Mouse (Mus musculus) MEL-GATA-1-ER (cell line): ENCODE results near the gene Aldob.

Experiments used
- DNase-seq: peaks from one replicate; pipeline ENCODE4 v3.0.0-alpha.2; 2012; ENCODE audit warnings: low read depth; ENCODE audit errors: extremely low read depth

The Aldob gene

GRCm38 (mm10) chr4:49549383-49549782 lies at the start of gene Aldob:
Aldob (minus strand) TSS chr4:49549546.
- DNase-seq: no peak

- no peak for DNase-seq
Measured at GRCm38 (mm10) chr4:49597183-49598100, 48.1 kb upstream of the Aldob start, which contains the start of gene Tmem246. Tmem246 (minus strand) TSS chr4:49597876.

GRCm38 (mm10) chr4:49596846-49597182 lies 47.5 kb upstream of the Aldob start:
- no peak for DNase-seq

GRCm38 (mm10) chr4:49590152-49590551 lies 40.8 kb upstream of the Aldob start:
- no peak for DNase-seq

GRCm38 (mm10) chr4:49586811-49587210 lies 37.5 kb upstream of the Aldob start:
- no peak for DNase-seq

GRCm38 (mm10) chr4:49585524-49586101 lies 36.3 kb upstream of the Aldob start:
- DNase-seq: no peak

GRCm38 (mm10) chr4:49583965-49584831 lies 34.9 kb upstream of the Aldob start:
- DNase-seq: no peak

GRCm38 (mm10) chr4:49581256-49581655 lies 31.9 kb upstream of the Aldob start:
- DNase-seq: peak; percentile 89

- DNase-seq: no peak
Measured at GRCm38 (mm10) chr4:49572194-49572593, 22.8 kb upstream of the Aldob start.

GRCm38 (mm10) chr4:49567613-49568012 lies 18.3 kb upstream of the Aldob start:
- DNase-seq: peak; percentile 71

GRCm38 (mm10) chr4:49559915-49560772 lies 10.8 kb upstream of the Aldob start:
- DNase-seq: no peak

GRCm38 (mm10) chr4:49558181-49558580 lies 8.8 kb upstream of the Aldob start:
- DNase-seq: no peak

- DNase-seq: no peak
Measured at GRCm38 (mm10) chr4:49557375-49557774, 8.0 kb upstream of the Aldob start.

GRCm38 (mm10) chr4:49553380-49553779 lies 4.0 kb upstream of the Aldob start:
- DNase-seq: no peak

GRCm38 (mm10) chr4:49547544-49548219 lies 1.7 kb downstream of the Aldob start:
- no peak for DNase-seq

GRCm38 (mm10) chr4:49546873-49547543 lies 2.3 kb downstream of the Aldob start:
- DNase-seq: no peak

GRCm38 (mm10) chr4:49546026-49546425 lies 3.3 kb downstream of the Aldob start:
- DNase-seq: no peak

GRCm38 (mm10) chr4:49540966-49541365 lies 8.4 kb downstream of the Aldob start:
- no peak for DNase-seq

- no peak for DNase-seq
Measured at GRCm38 (mm10) chr4:49539665-49540064, 9.7 kb downstream of the Aldob start.

- no peak for DNase-seq
Measured at GRCm38 (mm10) chr4:49536671-49537070, 12.7 kb downstream of the Aldob start.
